Mouse (Mus musculus) thymus, adult 2 months (tissue): ENCODE data around the gene Gng12.

Source experiments
- CTCF ChIP-seq: fragments of 200-500 bp; IDR thresholded peaks from 2 replicates; pipeline ENCODE4 v1.5.1; 2012; ENCODE audit warnings: mild to moderate bottlenecking, control low read depth, low read length, moderate library complexity, borderline replicate concordance; ENCODE audit not compliant: control insufficient read depth, poor library complexity, insufficient read depth; ENCODE audit errors: extremely low read depth
- POLR2A ChIP-seq: fragments of 200-500 bp; IDR thresholded peaks from 2 replicates; pipeline ENCODE4 v1.6.1; 2012; ENCODE audit warnings: mild to moderate bottlenecking, low read length, control low read depth, moderate library complexity; ENCODE audit not compliant: control insufficient read depth, poor library complexity, insufficient read depth; ENCODE audit errors: extremely low read depth

- TF ChIP-seq CTCF (no peak), POLR2A (no peak)
These were observed 66.9 kb downstream of the Gng12 start for GRCm38 (mm10) chr6:66963068-66963467.
